Mouse (Mus musculus) kidney, adult 9 months (tissue): Measurements from ENCODE around the gene Mllt3.
A peak's percentile ranks its signal among the peaks of the same experiment; 100 is the strongest.

ENCODE experiments used
- DNase-seq: peaks from one replicate; pipeline ENCODE4 v3.0.0; 2022

Gene Mllt3

DNA sequence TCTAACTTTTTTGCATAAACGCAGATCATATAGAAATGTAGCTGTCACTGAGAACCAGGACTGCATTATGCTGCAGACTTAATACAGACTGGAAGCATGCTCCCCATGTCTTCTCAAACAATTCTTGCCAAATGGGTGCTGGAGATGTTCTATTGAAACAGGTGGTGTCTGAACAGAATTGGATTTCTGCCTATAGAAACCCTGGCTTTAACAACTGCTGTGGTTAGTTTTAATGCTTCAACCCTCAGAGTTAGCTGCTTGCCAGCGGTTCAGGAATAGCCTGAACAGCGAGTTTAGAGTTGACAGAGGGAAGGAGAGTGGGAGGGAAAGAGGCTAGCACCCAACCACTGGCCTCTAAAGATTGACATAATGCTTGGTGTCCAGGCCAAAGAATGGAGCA is 166.6 kb downstream of the Mllt3 start:
- DNase-seq, result no peak

DNA sequence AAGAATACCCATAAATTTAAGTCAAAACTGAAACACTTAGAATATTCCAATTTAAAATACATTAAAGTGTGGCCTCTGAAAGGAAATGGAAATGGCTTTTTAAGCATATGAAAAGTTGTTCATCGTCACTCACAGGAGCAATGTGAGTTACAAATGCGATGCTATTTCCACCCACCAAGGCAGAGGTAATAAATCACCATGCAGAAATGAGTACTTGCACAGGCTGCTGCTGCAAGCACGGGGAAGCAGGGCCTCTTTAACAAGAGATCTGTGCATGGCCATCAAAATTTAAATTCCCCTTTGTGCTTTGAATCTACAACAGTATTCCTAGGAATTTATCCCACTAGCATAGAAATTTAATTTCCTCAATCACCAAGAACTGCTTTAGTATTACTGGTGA is 167.3 kb downstream of the Mllt3 start:
- no peak for DNase-seq

DNA sequence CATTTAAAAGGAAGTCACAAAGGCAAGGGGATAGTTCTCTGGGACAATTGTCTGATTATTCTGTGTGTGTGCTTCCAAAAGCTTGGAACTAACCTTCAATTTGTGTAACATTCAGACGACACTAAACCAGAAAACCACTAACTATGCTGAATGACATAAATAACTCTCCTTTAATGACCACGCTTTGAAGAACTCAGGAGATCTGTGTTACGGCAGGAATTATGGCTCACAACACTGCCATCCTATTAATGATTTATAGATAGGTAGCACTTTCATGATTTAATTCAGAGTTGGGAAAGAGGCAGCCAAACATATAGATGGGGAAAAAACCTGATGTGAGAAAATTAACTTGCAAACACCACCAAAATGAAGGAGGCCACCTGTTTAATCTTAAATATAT is 168.1 kb downstream of the Mllt3 start:
- DNase-seq, result no peak

DNA sequence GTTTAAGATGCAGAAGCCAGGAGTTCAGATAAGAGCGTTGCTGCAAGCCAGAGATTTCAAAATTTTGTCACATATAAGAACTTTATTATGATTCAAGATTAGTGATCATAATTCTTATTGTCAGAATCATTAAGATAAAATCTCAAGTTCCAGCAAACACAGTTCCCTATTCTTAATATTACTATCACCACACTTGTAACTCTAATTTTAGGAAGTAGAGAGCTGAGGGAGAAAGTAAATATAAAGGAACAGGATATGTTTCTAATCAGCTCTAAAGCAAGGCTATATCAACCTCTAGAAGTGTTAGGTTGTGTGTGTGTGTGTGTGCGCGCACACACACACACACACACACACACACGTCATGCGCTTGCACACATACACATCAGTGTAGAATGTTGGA is 170.0 kb downstream of the Mllt3 start:
- no peak for DNase-seq

DNA sequence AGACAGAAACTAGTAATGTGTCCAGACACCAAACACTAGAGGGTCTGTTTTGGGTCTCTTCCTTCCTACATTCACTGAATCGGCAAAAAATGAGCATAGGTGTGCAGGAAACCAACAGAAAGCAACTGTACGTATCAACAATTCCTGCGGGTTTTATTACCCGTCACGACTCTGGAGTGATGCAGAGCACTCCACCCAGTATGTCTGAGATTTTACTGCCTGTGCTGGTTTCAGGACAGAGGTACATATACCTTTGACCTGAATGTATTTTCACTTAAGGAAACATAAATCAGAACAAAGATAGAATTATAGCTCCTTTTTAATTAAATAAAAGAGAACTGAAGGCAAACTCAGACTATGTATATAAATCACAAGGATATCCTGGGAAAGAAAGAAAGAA is 172.4 kb downstream of the Mllt3 start:
- no peak for DNase-seq

DNA sequence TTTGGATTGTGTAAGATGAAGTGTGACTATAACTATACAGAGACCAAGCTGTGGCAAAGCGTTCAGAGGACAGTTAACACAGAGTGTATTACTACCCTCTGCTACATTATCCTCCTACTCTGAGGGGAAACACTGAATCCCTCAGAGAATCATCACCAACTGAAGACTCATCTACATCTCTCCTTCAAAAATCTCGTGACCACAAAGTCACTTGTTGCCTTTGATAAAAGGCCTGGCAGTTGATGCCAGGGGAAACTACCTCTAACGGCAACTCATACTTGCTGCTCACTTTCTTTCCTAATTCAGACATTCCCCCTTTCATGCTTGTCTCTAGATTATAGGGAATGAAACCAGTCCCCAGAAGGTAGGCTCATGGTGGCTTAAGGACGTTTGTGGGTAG is 174.0 kb downstream of the Mllt3 start:
- DNase-seq, result no peak

DNA sequence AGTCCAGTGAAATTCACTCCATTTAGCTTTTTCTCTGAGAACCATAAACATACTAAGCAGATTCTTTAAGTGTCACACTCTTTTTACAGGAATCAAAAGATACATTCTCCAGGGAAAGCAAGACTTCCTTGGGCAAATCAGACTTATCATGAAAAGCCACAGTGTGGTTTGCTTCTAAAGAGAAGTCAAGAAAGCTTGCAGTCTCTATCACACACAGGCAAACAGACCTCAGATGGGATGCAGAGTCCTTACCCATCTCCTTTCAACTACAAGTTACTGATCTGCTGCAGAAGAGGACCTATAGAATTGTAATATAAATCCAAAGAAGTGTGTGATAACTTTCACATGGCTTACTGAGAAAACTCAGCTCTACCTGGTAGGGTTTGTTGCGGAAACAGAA is 175.2 kb downstream of the Mllt3 start:
- no peak for DNase-seq

DNA sequence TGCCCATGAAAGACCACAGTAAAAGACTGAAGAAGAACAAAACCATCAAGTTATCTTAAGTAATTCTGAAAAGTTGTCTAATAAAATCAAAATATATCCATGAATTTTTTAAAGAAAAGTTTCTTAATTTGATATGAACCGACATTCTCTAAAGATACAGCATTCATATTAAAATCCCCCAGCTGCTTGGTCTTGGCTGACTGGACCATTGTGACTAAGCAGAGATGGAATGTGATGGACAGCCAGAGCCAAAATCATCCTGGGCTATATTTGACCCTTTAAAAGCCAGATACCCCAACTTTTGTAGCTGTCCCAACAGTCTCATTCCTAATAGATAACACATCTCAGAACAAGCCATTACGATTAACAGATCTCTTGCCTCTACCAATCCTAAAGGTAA is 180.7 kb downstream of the Mllt3 start:
- no peak for DNase-seq

DNA sequence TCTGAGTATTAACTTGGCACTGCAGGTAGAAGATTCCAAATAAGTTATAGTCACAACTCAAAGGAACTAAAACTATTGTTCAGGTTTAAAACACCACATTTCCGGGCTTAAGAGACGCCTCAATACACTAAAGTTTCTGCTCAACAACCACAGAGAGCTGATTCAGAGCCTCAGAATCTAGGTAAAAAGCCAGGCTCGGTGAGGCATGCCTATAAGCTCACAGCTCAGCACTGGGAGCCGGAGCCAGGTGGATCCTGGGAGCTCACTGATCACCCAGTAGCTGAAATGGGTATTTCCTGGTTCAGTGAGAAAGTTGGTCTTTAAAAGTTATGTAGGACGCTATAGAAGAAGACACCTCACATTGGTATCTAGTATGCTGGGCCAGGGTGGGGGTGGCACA is 183.1 kb downstream of the Mllt3 start:
- no peak for DNase-seq

DNA sequence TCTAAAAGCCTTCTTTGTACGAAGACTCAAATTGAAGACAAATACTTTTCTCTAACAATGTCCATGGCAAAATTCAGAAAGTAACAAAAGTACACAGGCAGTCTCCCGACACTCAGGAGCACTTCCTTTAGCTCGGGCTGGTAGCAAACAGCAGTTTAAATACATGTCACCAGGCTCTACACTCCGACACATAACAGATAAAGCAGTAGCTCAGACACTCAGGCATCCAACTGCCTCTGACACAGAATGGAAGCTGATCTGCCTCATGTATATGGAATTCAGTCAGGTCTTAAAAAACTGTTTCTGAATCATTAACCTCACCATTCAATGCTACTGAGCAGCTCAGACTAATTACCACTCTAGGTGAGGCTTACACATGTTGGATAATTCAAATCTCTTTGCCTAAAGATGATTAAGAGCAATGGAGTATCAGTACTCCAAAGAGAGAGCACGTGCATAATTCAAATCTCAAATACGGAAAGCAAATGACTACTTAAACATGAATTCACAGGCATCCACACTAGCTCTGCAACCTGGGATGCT is 188.4 kb downstream of the Mllt3 start:
- no peak for DNase-seq

DNA sequence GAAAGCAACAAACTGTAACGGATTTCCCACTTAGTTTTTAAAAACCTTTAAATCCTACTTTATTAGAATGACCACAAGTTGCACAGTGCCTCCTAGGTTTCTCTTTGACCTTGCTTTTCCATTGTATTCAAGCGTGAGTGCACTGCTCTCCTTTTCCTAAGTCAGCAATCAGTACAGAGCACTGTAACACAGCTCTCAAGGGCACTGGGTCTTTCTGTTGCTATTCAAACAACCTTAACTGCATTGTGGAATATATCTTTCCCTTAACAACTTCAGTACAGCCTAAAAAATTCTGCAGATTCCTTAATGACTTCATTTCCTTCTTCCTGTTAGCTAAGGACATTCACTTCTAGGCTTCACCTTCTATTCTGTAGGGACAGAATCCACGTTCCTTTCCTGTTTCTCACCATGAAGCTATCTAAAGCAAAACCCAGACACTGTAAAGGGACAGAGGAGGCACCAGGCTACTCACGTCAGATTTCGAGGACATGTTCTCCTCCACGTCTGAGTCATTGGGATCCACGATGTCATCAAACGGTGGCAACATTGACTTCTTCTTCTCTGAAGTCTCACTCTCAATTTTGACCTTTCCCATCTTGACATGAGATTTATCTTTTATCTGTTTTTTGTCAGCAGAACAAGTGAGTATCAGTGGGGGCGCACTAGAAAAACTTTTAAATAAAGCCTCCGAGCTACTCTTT is 192.8 kb downstream of the Mllt3 start:
- DNase-seq, result no peak

DNA sequence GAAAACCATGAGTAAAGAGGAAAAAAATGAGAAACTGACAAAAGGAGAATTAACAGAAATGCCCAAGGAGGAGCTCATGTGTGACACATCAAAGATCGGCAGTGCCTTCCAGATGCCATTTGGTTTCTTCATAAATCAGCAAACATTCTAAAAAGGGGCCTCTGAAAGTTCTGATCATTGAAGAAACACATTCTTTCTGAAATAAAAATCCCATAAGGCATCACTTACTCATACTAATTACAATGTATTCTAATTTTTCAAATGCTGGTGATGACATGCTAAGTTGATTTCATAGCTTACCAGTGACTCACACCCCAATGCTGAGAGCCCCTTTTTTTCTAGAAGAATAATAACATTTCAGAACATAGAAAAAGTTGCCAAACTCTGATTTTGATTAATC is 194.4 kb downstream of the Mllt3 start:
- DNase-seq, result no peak

DNA sequence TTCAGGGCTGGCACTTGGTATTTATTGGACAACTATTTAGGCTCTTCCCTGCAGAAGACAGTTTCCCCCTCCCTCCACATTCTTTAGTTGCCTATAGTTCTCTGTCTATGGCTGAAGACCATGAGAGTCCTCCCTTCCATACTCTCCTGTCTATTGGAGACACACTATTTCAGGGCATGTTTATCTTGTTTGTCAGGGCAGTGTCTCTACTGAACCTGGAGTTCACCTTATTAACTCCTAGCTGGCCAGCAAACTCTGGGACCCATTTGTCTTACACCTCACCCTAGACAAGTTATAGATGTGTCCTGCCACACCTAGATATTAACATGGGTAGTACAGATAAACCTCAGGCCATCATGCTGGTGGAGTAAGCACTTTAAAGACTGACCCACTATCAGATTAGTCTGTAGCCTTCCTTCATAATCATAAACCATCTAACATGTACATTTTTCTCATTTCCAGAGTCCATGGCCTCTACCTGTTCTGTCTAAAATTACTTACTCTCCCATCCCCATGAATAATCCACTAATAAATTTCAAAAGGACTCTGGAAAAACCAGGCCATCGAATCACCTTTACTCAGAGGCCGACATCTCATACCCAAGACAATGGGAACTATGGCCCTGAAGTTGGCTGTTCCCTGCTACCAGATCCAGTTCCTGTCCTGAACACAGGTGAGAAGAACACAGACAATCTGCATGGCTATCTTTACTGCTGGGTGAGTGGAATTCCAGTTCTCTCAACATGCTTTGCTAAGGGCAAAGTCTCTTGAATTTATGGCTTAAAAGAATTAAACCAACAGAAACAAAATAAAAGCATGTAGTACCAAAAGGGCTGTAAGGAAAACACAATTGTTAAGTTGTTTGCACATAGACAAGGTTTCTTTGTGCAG is 195.4 kb downstream of the Mllt3 start:
- no peak for DNase-seq

DNA sequence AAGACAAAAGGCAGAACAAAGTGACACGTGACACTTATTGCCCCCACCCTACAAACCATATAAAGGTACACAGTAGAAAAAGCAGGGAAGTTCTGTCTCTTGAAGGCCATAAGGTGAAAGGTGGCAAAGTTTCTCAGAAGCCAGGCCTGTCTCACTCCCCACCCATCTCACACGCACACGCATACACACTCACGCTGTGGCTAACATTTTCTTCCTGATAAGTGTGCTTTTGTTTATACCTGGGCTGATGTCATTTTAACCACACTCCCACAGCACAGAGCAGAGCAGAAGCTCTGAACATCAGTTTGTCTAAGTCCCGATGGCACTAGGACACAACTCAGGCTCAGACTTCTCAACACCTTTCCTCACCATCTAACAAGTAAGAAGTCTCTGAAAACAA is 196.9 kb downstream of the Mllt3 start:
- no peak for DNase-seq

DNA sequence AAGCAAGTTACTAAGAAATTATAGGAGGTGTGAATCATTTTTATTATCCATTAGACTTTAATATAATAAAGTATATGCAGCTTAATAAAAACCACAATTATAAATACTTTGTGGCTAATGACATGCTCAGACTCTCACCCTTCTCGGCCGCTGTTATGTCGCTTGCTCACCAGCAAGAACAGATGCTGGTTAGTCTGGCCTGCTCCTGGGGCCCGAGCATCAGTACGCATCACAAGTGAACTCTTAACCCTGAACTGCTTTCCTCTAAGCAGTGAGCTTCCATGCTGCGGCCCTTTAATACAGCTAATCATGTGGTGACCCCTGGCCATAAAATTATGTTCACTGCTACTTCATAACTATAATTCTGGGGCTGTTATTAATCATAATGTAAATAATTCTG is 198.0 kb downstream of the Mllt3 start:
- no peak for DNase-seq

DNA sequence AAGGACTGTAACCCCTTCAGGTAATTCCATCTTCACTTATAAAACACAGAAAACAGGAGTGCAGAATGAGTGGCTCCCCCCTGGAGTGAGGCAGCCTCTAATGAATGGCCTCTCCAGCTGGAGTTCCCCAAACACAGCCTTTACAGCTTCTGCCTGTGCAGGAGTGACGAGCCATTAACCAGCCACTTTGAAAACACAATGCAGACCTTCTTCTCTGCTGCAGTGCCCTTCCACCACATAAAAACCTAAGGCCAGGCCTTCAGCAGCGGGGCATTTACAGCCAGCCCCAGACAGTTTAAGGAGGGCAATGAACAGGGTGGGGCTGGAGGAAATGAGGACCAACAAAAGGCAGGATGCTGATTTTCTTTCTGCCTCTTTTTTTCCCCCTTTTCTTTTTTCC is 198.9 kb downstream of the Mllt3 start:
- no peak for DNase-seq

DNA sequence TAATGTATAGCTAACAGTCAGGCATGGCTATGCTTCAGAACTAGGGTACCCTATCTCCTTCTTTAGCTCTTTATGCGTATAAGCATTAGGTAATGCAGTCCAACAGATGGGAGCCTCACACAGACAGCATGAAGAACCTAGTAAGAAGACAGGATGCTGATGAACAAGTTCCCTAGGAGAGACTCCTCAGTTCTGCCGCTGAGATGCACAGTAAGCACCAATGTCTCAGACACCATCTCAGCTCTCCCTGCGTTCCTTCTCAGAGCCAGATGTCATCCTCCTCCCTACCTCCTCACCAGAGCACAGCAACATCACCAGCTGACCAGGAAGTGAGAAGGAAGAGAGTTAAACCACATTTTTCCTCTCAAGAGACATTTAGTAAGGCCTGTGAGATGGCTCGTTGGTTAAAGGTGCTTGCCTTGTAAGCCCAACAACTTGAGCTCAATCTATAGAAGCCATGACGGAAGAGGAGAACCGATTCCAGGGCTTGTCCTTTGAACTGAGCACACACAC is 202.3 kb downstream of the Mllt3 start:
- DNase-seq, result no peak

DNA sequence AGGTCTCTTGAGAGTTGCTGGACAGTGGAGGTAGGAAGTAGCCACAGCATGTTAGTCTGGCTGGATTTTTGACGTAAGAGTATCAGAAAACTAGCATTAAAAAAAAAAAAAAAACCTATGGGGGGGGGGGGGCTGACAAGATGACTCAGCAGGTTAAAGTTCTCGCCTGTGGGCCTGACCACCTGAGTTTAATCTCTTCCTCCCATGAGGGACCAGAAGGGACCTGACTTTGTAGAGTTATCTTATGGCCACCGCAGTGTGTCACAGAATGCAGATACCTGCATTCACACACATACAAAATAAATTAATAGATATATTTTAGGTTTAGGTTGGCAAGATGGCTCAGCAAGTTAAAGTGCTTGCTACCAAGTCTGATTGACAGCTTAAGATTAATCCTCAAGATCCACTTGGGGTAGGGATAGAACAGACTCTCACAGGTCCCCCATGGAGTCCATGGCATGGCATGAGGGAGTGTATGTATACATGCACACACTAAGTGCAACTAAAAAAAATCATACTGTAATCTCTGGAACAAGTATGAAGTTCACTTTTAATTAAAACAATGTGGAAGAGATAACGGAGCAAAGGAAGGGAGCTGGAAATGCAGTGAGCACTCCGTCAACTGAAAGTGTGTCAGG is 203.6 kb downstream of the Mllt3 start:
- DNase-seq, result no peak

DNA sequence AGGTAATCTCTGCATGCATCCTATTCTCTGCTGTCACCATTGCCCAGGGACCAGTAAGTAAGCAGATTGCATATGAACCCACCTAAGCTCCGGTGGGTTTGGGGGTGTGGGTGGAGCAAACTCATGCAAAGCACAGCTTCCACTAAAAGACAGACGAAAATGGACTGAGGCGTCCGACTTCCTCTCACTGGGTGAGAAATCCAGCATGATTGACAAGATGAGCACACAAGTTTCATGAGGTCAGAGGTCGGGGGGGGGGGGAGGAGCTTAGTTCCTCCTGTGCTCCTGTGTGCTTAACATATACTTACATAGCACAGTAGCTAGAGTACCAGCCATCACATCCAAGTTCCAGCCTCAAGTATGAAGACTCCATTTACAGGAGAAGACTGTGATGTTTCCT is 206.8 kb downstream of the Mllt3 start:
- DNase-seq, result no peak

DNA sequence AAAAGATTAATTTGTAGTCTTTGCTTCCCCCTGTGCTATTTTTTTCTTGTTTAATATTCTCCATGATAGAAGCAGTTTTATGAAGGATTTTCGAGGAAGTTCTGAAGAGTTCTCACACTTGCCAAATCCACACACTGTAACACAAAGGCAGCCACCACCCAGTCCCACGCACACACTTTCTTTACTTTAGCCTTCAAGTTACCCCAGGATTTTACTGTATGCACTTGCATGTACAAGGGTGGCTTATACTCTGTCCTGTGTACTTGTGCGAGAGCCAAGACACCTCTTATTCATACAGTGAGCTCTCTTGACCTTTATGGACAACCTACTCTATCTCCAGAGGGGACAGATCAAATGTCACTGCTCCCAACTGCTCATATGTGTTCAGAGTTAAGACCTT is 209.5 kb downstream of the Mllt3 start:
- DNase-seq, result no peak

DNA sequence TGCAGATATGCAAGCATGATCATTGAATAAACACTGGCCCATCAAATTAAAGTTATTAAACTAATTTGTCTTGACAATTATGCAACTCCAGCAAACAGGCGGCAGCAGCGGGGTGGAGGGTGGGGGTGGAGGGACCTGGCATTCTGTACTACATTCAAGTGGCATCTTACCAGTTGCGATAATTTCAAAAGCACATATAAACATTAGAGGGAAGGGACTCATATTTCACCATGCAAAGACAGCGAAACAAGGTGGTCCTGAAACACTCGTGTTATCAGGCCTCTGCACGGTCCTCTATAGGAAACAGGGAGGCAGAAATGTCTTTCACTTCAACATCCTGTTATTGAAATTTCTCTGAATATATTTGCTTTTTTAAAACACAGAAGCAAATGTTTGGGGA is 210.0 kb downstream of the Mllt3 start:
- peak; percentile 2 for DNase-seq

DNA sequence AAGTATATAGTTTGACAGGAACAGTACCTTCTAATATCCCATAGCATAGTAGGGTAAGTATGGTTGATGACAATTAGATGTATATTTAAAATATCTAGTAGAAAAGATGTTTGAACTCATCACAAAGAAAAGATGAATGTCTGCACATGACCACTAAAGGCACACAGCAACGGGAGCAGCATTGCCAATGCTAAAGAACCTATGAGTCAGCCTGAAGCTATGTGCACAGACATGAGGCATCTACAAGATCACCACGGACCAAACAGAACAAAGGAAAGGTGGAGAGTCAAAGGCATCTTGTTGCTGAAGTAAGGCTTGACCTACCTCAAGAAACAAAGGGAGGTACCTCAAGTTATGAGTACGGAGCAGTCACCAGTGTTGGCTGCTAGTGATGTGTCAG is 212.3 kb downstream of the Mllt3 start:
- no peak for DNase-seq

DNA sequence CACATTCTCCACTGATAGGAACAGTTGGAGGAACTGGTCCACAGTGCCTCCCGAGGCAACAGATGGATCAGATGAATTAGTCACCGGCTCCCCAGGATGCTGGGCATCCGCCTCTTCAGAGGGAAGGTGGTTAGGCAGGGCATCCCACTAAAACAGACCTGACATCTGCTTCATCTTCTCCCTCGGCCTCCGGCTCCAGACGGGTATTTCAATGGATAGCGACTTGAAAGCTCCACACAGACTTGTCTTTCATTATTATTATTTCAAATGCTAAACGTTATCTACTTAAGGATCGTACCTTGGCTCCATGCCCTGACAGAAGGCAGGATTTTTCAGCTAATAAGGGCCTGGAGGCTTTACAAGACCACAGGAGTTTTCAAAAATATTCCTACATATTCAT is 214.0 kb downstream of the Mllt3 start:
- no peak for DNase-seq

DNA sequence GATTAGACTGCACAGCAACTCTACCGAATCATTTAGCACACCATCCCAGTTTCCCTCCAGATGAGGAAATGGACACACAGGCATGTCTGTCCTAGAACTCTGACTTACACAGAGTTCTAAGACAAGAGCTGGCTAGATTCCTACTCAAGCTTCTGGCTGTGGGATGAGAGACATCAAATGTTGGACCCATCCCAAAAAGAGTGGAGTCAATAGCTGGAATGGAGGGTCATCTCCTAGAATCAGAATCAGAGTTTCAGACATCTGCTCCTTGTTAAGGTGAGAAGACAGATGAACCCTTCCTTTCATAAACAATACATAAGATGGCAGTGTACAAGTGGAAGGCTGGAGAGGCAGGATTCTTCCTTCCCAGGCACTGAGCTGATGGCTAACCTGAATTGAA is 214.9 kb downstream of the Mllt3 start:
- no peak for DNase-seq
